Mouse (Mus musculus) E14TG2a.4 (cell line): Measurements from ENCODE around the gene Add2.

Source experiments
- CTCF ChIP-seq: conservative IDR thresholded peaks from 2 replicates; pipeline ENCODE4 v1.5.1; 2014; ENCODE audit warnings: low read length
- NANOG ChIP-seq: IDR thresholded peaks from 2 replicates; pipeline ENCODE4 v1.6.1; 2014; ENCODE audit warnings: borderline replicate concordance, low read length, mixed read lengths
- POU5F1 ChIP-seq: IDR thresholded peaks from 2 replicates; pipeline ENCODE4 v1.6.1; 2014; ENCODE audit warnings: low read length, borderline replicate concordance

DNA sequence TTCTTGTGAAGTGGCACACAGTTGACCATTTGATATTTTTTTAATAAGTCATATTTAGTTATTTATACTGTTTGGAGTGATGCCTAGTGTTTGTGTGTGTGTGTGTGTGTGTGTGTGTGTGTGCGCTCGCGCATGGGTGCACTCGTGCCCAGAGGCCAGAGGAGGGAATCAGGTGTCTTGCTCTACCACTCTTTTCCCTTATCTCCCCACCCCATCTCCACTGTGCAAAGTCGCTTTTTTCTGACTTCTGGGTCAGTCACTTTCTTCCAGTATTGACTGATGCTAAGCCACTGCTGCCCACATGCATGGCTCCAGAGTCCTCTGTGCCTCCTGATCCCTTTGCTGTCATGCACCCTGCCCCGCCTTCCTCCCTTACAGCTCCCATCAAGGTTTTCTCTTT is 112.8 kb downstream of the Add2 start:
- TF ChIP-seq CTCF: no peak
- no peak for TF ChIP-seq NANOG
- no peak for TF ChIP-seq POU5F1
